Mouse (Mus musculus): ENCODE results near the gene Tsga10.
A peak's percentile ranks its signal among the peaks of the same experiment; 100 is the strongest.
"Not testable (repeated sequence)": the region's sequence is repeated elsewhere in the genome, so short reads cannot be mapped to it uniquely, and the experiment has no call there.

Tsga10 gene

DNA sequence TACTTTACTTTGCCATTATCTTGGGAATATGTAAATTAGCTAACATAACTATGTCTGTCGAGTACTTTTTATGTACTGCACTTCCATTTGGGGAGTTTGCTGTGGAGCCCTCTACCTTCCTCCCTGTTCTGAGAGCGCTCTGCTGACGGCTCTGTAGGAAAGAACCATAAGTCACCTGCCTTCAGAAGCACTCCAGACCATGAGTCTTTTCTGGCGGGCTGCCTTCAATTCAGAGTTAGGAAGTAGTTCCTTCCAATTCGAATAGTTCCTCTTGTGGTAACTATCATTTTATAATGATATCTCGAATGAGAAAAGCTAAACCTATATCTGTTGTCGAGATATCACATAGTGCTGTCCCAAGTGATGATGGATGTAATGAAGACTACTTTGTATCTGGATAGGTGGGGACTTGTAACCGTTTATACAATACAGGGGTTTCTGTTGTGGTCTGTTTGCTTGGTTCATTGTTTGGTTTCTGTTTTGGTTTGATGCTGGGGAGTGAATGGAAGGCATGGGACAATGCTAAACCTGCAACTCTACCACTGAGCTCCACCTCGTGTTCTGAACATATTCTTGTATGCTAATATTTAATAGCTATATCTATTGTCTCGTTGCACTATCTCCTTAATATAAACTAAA, 1.6 kb upstream of the Tsga10 start:
- TF ChIP-seq CTCF (conservative IDR thresholded peaks at IDR 0.05; ENCODE audit: low read length) (no peak), POU5F1 (IDR thresholded peaks at IDR 0.05; ENCODE audit: borderline replicate concordance, low read length) (no peak), NANOG (IDR thresholded peaks at IDR 0.05; ENCODE audit: borderline replicate concordance, low read length) (no peak)

DNA sequence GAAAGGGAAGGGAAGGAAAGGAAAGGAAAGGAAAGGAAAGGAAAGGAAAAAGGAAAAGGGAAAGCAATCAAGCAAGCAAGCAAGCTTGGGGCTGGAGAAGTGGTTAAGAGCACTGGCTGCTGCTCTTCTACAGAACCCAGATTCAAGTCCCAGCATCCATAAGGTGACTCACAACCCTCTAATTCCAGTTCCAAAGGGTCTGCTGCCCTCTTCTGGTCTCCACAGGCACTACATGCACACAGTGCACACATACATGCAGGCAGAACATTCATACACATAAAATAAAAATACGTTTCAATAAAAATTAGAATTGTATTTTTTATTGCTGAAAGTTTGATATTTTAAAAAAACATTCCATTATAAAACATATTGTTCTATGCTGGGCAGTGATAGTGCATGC, 827 bp upstream of the Tsga10 start:
- H3K36me3 ChIP-seq (ENCODE audit: insufficient read depth, low read length): no peaks in the 10 kb centered on the region
- peaks cover 7% of the 10 kb centered on the region for H3K27me3 ChIP-seq (ENCODE audit: insufficient read depth, low read length)
- no peaks in the 10 kb centered on the region for H3K9me3 ChIP-seq (ENCODE audit: low read length)
- H3K4me3 ChIP-seq (replicated peaks; ENCODE audit: low read length): no peak overlapping the region
- TF ChIP-seq NANOG (IDR thresholded peaks at IDR 0.05; ENCODE audit: borderline replicate concordance, low read length) (no peak), CTCF (conservative IDR thresholded peaks at IDR 0.05; ENCODE audit: low read length) (peak; percentile 95)
- H3K4me1 ChIP-seq (replicated peaks; ENCODE audit: low read depth, low read length): peaks cover 21% of the 10 kb centered on the region

More for the DNA sequence above, 1.6 kb upstream of the Tsga10 start:
- Histone ChIP-seq H3K9me3 (ENCODE audit: low read length) (no peaks in the 10 kb centered on the region), H3K4me1 (replicated peaks; ENCODE audit: low read depth, low read length) (peaks cover 25% of the 10 kb centered on the region), H3K4me3 (replicated peaks; ENCODE audit: low read length) (no peak overlapping the region), H3K36me3 (ENCODE audit: insufficient read depth, low read length) (no peaks in the 10 kb centered on the region), H3K27me3 (ENCODE audit: insufficient read depth, low read length) (peaks cover 7% of the 10 kb centered on the region)

DNA sequence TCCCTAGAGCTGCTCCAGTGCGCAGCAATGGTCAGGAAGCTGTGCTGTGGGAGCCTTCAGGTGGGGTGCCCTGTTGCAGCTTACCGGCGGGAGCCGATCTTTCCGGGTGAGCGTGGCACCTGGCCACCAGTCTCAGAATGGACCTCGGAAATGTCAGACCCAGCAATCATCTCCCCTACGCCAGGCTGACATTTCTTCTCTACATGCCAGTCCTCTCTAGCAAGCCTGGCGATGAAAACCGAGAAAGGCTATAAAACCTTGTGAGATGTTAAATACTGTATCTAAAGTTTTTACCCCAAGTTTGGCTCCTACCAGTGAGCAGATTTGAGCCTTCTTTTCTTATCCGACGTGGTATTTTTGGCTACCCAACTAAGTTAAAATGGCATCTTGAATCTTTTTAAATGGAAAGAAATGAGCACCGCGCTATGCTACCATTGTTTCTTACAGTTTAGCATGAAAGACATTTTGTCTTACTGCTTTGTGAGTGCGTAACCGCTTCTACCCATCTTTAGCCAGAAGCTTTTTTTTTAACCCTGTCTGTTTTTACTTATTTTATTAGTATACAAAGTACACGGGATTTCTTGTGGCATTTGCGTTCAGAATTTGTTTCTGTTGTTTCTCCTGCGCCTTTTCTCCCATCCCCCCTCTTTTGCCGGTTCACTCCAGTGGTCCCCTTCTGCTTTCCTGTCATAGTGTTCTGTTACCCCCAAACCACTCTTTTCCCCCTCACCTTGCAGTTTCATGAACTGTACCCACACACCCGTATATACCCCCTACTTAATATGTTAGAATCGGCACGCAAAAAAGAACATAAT, 621 bp downstream of the Tsga10 start:
- Histone ChIP-seq H3K4me1 (replicated peaks; ENCODE audit: low read depth, low read length) (peaks cover 14% of the 10 kb centered on the region), H3K4me3 (replicated peaks; ENCODE audit: low read length) (peak overlapping the region; percentile 91), H3K36me3 (ENCODE audit: insufficient read depth, low read length) (no peaks in the 10 kb centered on the region), H3K27me3 (ENCODE audit: insufficient read depth, low read length) (peaks cover 7% of the 10 kb centered on the region), H3K9me3 (ENCODE audit: low read length) (no peaks in the 10 kb centered on the region)
- TF ChIP-seq NANOG (IDR thresholded peaks at IDR 0.05; ENCODE audit: borderline replicate concordance, low read length): no peak
- TF ChIP-seq CTCF (conservative IDR thresholded peaks at IDR 0.05; ENCODE audit: low read length): no peak
- no peak for TF ChIP-seq POU5F1 (IDR thresholded peaks at IDR 0.05; ENCODE audit: borderline replicate concordance, low read length)

- H3K9me3 ChIP-seq (ENCODE audit: low read length): no peaks in the 10 kb centered on the region
- H3K4me1 ChIP-seq (replicated peaks; ENCODE audit: low read depth, low read length): peaks cover 14% of the 10 kb centered on the region
- no peaks in the 10 kb centered on the region for H3K36me3 ChIP-seq (ENCODE audit: insufficient read depth, low read length)
- peak overlapping the region; percentile 91 for H3K4me3 ChIP-seq (replicated peaks; ENCODE audit: low read length)
- no peak for TF ChIP-seq NANOG (IDR thresholded peaks at IDR 0.05; ENCODE audit: borderline replicate concordance, low read length)
- H3K27me3 ChIP-seq (ENCODE audit: insufficient read depth, low read length): peaks cover 7% of the 10 kb centered on the region
These were observed 1.5 kb downstream of the Tsga10 start for GRCm38 (mm10) chr1:37864511-37865400.

DNA sequence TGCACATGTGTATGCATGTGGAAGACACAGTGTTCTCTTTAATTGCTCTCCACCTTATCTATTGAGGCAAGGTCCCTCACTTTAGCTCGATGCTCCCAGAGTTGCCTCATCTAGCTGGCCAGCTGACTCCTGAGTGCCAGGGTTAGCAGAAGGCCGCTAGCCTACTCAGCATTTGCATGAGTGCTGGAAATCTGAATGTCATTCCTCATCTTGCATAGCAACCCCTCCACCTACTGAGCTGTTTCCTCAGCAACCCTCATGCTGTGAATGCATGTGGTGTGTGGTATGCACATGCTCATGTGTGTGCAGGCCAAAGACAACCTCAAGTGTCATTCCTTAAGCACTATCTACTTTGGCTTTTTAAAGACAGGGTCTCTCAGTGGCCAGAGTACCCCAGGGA, 15.5 kb downstream of the Tsga10 start:
- Histone ChIP-seq H3K36me3 (ENCODE audit: insufficient read depth, low read length) (no peaks in the 10 kb centered on the region), H3K27me3 (ENCODE audit: insufficient read depth, low read length) (no peaks in the 10 kb centered on the region), H3K4me3 (replicated peaks; ENCODE audit: low read length) (no peak overlapping the region), H3K4me1 (replicated peaks; ENCODE audit: low read depth, low read length) (0 out of 2 replicates have a peak, but pooled peaks cover 2% of the 10 kb centered on the region), H3K9me3 (ENCODE audit: low read length) (no peaks in the 10 kb centered on the region)
- TF ChIP-seq POU5F1 (IDR thresholded peaks at IDR 0.05; ENCODE audit: borderline replicate concordance, low read length) (no peak), CTCF (conservative IDR thresholded peaks at IDR 0.05; ENCODE audit: low read length) (no peak), NANOG (IDR thresholded peaks at IDR 0.05; ENCODE audit: borderline replicate concordance, low read length) (no peak)

GRCm38 (mm10) chr1:37846878-37847277, 19.4 kb downstream of the Tsga10 start:
- no peaks in the 10 kb centered on the region for H3K9me3 ChIP-seq (ENCODE audit: low read length)
- no peaks in the 10 kb centered on the region for H3K36me3 ChIP-seq (ENCODE audit: insufficient read depth, low read length)
- H3K4me1 ChIP-seq (replicated peaks; ENCODE audit: low read depth, low read length): 0 out of 2 replicates have a peak, but pooled peaks cover under 1% of the 10 kb centered on the region
- no peak overlapping the region for H3K4me3 ChIP-seq (replicated peaks; ENCODE audit: low read length)
- TF ChIP-seq POU5F1 (IDR thresholded peaks at IDR 0.05; ENCODE audit: borderline replicate concordance, low read length): no peak
- no peak for TF ChIP-seq CTCF (conservative IDR thresholded peaks at IDR 0.05; ENCODE audit: low read length)
- TF ChIP-seq NANOG (IDR thresholded peaks at IDR 0.05; ENCODE audit: borderline replicate concordance, low read length): no peak
- no peaks in the 10 kb centered on the region for H3K27me3 ChIP-seq (ENCODE audit: insufficient read depth, low read length)

GRCm38 (mm10) chr1:37831681-37832080, 34.5 kb downstream of the Tsga10 start:
- Histone ChIP-seq H3K4me1 (replicated peaks; ENCODE audit: low read depth, low read length) (no peaks in the 10 kb centered on the region), H3K4me3 (replicated peaks; ENCODE audit: low read length) (no peak overlapping the region), H3K36me3 (ENCODE audit: insufficient read depth, low read length) (no peaks in the 10 kb centered on the region), H3K9me3 (ENCODE audit: low read length) (peaks cover 1% of the 10 kb centered on the region), H3K27me3 (ENCODE audit: insufficient read depth, low read length) (no peaks in the 10 kb centered on the region)
- TF ChIP-seq CTCF (conservative IDR thresholded peaks at IDR 0.05; ENCODE audit: low read length) (no peak), NANOG (IDR thresholded peaks at IDR 0.05; ENCODE audit: borderline replicate concordance, low read length) (no peak), POU5F1 (IDR thresholded peaks at IDR 0.05; ENCODE audit: borderline replicate concordance, low read length) (no peak)

GRCm38 (mm10) chr1:37802291-37802690, 63.9 kb downstream of the Tsga10 start:
- H3K4me1 ChIP-seq (replicated peaks; ENCODE audit: low read depth, low read length); H3K27me3 ChIP-seq (ENCODE audit: insufficient read depth, low read length): not testable (repeated sequence)

More at GRCm38 (mm10) chr1:37802291-37802690, 63.9 kb downstream of the Tsga10 start:
- not testable (repeated sequence) for H3K9me3 ChIP-seq (ENCODE audit: low read length); H3K36me3 ChIP-seq (ENCODE audit: insufficient read depth, low read length); H3K4me3 ChIP-seq (replicated peaks; ENCODE audit: low read length)
